Mouse (Mus musculus) ES-E14 (cell line): ENCODE data around the gene Dock4.

ENCODE experiments used
- CHD2 ChIP-seq: IDR thresholded peaks from 2 replicates; pipeline ENCODE4 v1.6.1; 2014; ENCODE audit warnings: mild to moderate bottlenecking, low read depth, low read length, inconsistent platforms
- MAFK ChIP-seq: IDR thresholded peaks from 2 replicates; pipeline ENCODE4 v1.6.1; 2014; ENCODE audit warnings: mild to moderate bottlenecking, low read depth, low read length, inconsistent platforms; ENCODE audit not compliant: insufficient read depth
- ZC3H11A ChIP-seq: IDR thresholded peaks from 2 replicates; pipeline ENCODE4 v1.6.1; 2012; ENCODE audit warnings: low read depth, mild to moderate bottlenecking, inconsistent platforms, low read length, borderline replicate concordance
- ZNF384 ChIP-seq: IDR thresholded peaks from 2 replicates; pipeline ENCODE4 v1.6.1; 2012; ENCODE audit warnings: low read depth, low read length, inconsistent platforms

- TF ChIP-seq MAFK, result no peak
- no peak for TF ChIP-seq ZNF384
- TF ChIP-seq ZC3H11A, result no peak
- no peak for TF ChIP-seq CHD2
Observed at GRCm38 (mm10) chr12:40497806-40498205, 52.1 kb downstream of the Dock4 start.
